Mouse (Mus musculus): Measurements from ENCODE around the gene Cbll1. TPM values are rescaled to one million over a fixed set of nuclear protein-coding genes. Genes with fewer than 3 reads are reported as not detected.

Cbll1 gene
- 2.9 and 3.6 TPM in 2 replicates for polyA plus RNA-seq (2012; ENCODE audit: low replicate concordance)

GRCm38 (mm10) chr12:31499314-31500131, at the start of gene Cbll1:
Gene Cbll1 (minus strand): TSS chr12:31499616.

Other genes starting within 250 kb of the Cbll1 start
- gene Lamb1, start 234.4 kb downstream of the Cbll1 start, polyA plus RNA-seq (2012; ENCODE audit: low replicate concordance), result 1.6 and 4.2 TPM in 2 replicates
- gene Dld, start 148.2 kb downstream of the Cbll1 start, polyA plus RNA-seq (2012; ENCODE audit: low replicate concordance), result 0.78 and 4.8 TPM in 2 replicates
- gene Slc26a3, start 108.7 kb downstream of the Cbll1 start, polyA plus RNA-seq (2012; ENCODE audit: low replicate concordance), result not detected in 2 replicates
- not detected in 2 replicates for gene Slc26a4, start 60.4 kb upstream of the Cbll1 start, polyA plus RNA-seq (2012; ENCODE audit: low replicate concordance)
- 4.8 and 21.3 TPM in 2 replicates for gene Bcap29, start 135.0 kb upstream of the Cbll1 start, polyA plus RNA-seq (2012; ENCODE audit: low replicate concordance)
- 4.1 and 10.4 TPM in 2 replicates for gene Dus4l, start 155.2 kb upstream of the Cbll1 start, polyA plus RNA-seq (2012; ENCODE audit: low replicate concordance)
- 2.3 and 5.5 TPM in 2 replicates for gene Cog5, start 155.3 kb upstream of the Cbll1 start, polyA plus RNA-seq (2012; ENCODE audit: low replicate concordance)
- gene Gpr22, start 214.3 kb upstream of the Cbll1 start, polyA plus RNA-seq (2012; ENCODE audit: low replicate concordance), result not detected in 2 replicates

Data from hematopoietic multipotent progenitor cell, adult 10-12 weeks (in vitro differentiated cells).